Mouse (Mus musculus): ENCODE measurements around the gene Ncam2.

DNA sequence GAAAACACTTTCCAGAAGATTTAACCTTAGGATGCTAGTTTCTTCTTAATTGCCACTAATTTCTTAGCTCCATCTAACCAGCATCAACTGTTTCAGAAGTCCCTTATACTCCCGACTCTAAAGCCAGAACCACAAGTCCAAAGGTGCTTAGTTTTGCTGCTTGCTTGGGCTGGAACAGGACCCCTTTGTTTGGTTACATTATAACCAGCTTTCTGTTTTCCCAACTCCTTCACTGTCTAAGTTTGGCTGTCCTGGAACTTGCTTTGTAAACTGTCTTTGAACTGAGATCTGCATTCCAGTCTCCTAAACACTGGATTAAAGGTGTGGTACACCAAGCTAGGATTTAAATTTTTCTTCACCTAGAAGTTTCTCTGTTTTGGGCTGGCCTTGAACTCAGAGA is 475.0 kb downstream of the Ncam2 start:
- TF ChIP-seq CTCF (IDR thresholded peaks at IDR 0.05; ENCODE audit: insufficient read depth, low read length) (no peak), POLR2A (IDR thresholded peaks at IDR 0.05; ENCODE audit: borderline replicate concordance, extremely low read depth, low read depth, low read length) (no peak)
